Mouse (Mus musculus) MEL (cell line): ENCODE results near the gene Slco3a1. TPM values are rescaled to one million over a fixed set of nuclear protein-coding genes. Genes with fewer than 3 reads are reported as not detected.

Experiments
- DNase-seq: peaks from one replicate; pipeline ENCODE4 v3.0.0; 2011; ENCODE audit warnings: low read depth, low spot score
- H3K27ac ChIP-seq: 2 replicates; pipeline ENCODE4 v1.5.1; 2012; ENCODE audit warnings: low read depth, mild to moderate bottlenecking, control low read depth, low read length, moderate library complexity; ENCODE audit not compliant: control insufficient read depth
- H3K27me3 ChIP-seq, 2 experiments: fragments of 150-350 bp in 1 of 2; sonication (generic) in 1 of 2; 2 replicates each; pipeline ENCODE4 v1.6.1; 2012; ENCODE audit warnings: low read length in 2 of 2, mild to moderate bottlenecking in 2 of 2, improper control_type of control experiment in 1 of 2, moderate library complexity in 1 of 2; ENCODE audit not compliant: insufficient read depth in 2 of 2, control insufficient read depth in 1 of 2
- H3K36me3 ChIP-seq, 2 experiments: 2 replicates each; pipeline ENCODE4 v1.6.1; 2012 to 2014; ENCODE audit warnings: low read length in 2 of 2, improper control_type of control experiment in 1 of 2, inconsistent platforms in 1 of 2, mild to moderate bottlenecking in 1 of 2; ENCODE audit not compliant: insufficient read depth in 2 of 2, control insufficient read depth in 1 of 2
- H3K4me1 ChIP-seq, 2 experiments: fragments of 150-350 bp in 1 of 2; sonication (generic) in 1 of 2; 2 replicates each; pipeline ENCODE4 v1.6.1; 2012; ENCODE audit warnings: low read length in 2 of 2, improper control_type of control experiment in 1 of 2, mild to moderate bottlenecking in 1 of 2; ENCODE audit not compliant: insufficient read depth in 2 of 2, control insufficient read depth in 1 of 2
- H3K4me3 ChIP-seq, 2 experiments: fragments of 150-350 bp in 1 of 2; sonication (generic) in 1 of 2; 2 replicates each; pipeline ENCODE4 v1.5.1; 2012; ENCODE audit warnings: low read depth in 2 of 2, low read length in 2 of 2, mild to moderate bottlenecking in 2 of 2, moderate library complexity in 2 of 2, control low read depth in 1 of 2, improper control_type of control experiment in 1 of 2; ENCODE audit not compliant: control insufficient read depth in 1 of 2, insufficient read depth in 1 of 2
- H3K79me2 ChIP-seq: 2 replicates; pipeline ENCODE4 v1.6.1; 2012; ENCODE audit warnings: mild to moderate bottlenecking, low read length, moderate library complexity; ENCODE audit not compliant: control insufficient read depth, poor library complexity, insufficient read depth
- H3K9ac ChIP-seq: 2 replicates; pipeline ENCODE4 v1.6.1; 2012; ENCODE audit warnings: low read depth, mild to moderate bottlenecking, control low read depth, low read length, moderate library complexity; ENCODE audit not compliant: control insufficient read depth, poor library complexity, severe bottlenecking
- H3K9me3 ChIP-seq: fragments of 150-350 bp; sonication (generic); replicated peaks from 2 replicates; pipeline ENCODE4 v1.6.1; 2012; ENCODE audit warnings: mild to moderate bottlenecking, low read length, improper control_type of control experiment, moderate library complexity; ENCODE audit not compliant: insufficient read depth
- BHLHE40 ChIP-seq: IDR thresholded peaks from 2 replicates; pipeline ENCODE4 v1.6.1; 2012; ENCODE audit warnings: low read depth, mild to moderate bottlenecking, inconsistent platforms, low read length, improper control_type of control experiment, borderline replicate concordance
- CHD1 ChIP-seq: IDR thresholded peaks from 2 replicates; pipeline ENCODE4 v1.6.1; 2012; ENCODE audit warnings: low read depth, mild to moderate bottlenecking, inconsistent platforms, low read length, improper control_type of control experiment
- ELF1 ChIP-seq: IDR thresholded peaks from 2 replicates; pipeline ENCODE4 v1.6.1; 2014; ENCODE audit warnings: low read depth, mild to moderate bottlenecking, inconsistent platforms, low read length, improper control_type of control experiment, moderate library complexity
- EP300 ChIP-seq, 2 experiments: IDR thresholded peaks; 2 replicates each; pipeline ENCODE4 v1.6.1; 2011; ENCODE audit warnings: improper control_type of control experiment in 2 of 2, low read length in 2 of 2, low read depth in 1 of 2, mild to moderate bottlenecking in 1 of 2
- ETS1 ChIP-seq: IDR thresholded peaks from 2 replicates; pipeline ENCODE4 v1.6.1; 2012; ENCODE audit warnings: low read depth, mild to moderate bottlenecking, inconsistent platforms, low read length, improper control_type of control experiment, moderate library complexity
- GATA1 ChIP-seq: IDR thresholded peaks from 2 replicates; pipeline ENCODE4 v1.6.1; 2011; ENCODE audit warnings: low read depth, low read length, improper control_type of control experiment
- JUND ChIP-seq: IDR thresholded peaks from 2 replicates; pipeline ENCODE4 v1.6.1; 2011; ENCODE audit warnings: low read depth, mild to moderate bottlenecking, improper control_type of control experiment, low read length
- MAX ChIP-seq: IDR thresholded peaks from 2 replicates; pipeline ENCODE4 v1.6.1; 2011; ENCODE audit warnings: low read length, improper control_type of control experiment
- MAZ ChIP-seq: IDR thresholded peaks from 2 replicates; pipeline ENCODE4 v1.6.1; 2012; ENCODE audit warnings: low read depth, mild to moderate bottlenecking, inconsistent platforms, low read length, improper control_type of control experiment
- MXI1 ChIP-seq: IDR thresholded peaks from 2 replicates; pipeline ENCODE4 v1.6.1; 2011; ENCODE audit warnings: mild to moderate bottlenecking, low read depth, low read length, improper control_type of control experiment
- MYB ChIP-seq: IDR thresholded peaks from 2 replicates; pipeline ENCODE4 v1.6.1; 2011; ENCODE audit warnings: mild to moderate bottlenecking, low read depth, low read length, improper control_type of control experiment
- MYC ChIP-seq: IDR thresholded peaks from 2 replicates; pipeline ENCODE4 v1.6.1; 2011; ENCODE audit warnings: low read depth, mild to moderate bottlenecking, low read length, improper control_type of control experiment, moderate library complexity
- NRF1 ChIP-seq: IDR thresholded peaks from 2 replicates; pipeline ENCODE4 v1.6.1; 2014; ENCODE audit warnings: low read depth, mild to moderate bottlenecking, inconsistent platforms, low read length, improper control_type of control experiment, moderate library complexity; ENCODE audit not compliant: poor library complexity, insufficient read depth, severe bottlenecking
- POLR2AphosphoS5 ChIP-seq: IDR thresholded peaks from 2 replicates; pipeline ENCODE4 v1.6.1; 2012; ENCODE audit warnings: low read depth, borderline replicate concordance, mild to moderate bottlenecking, inconsistent platforms, low read length, moderate library complexity, mixed read lengths
- RAD21 ChIP-seq: IDR thresholded peaks from 2 replicates; pipeline ENCODE4 v1.6.1; 2011; ENCODE audit warnings: mild to moderate bottlenecking, low read depth, low read length, improper control_type of control experiment
- RCOR1 ChIP-seq: IDR thresholded peaks from 2 replicates; pipeline ENCODE4 v1.6.1; 2012; ENCODE audit warnings: low read depth, mild to moderate bottlenecking, inconsistent platforms, low read length, improper control_type of control experiment
- SMC3 ChIP-seq: IDR thresholded peaks from 2 replicates; pipeline ENCODE4 v1.6.1; 2011; ENCODE audit warnings: low read depth, low read length, improper control_type of control experiment
- TBP ChIP-seq: IDR thresholded peaks from 2 replicates; pipeline ENCODE4 v1.8.0; 2011; ENCODE audit warnings: low read depth, low read length, improper control_type of control experiment
- TCF12 ChIP-seq: IDR thresholded peaks from 2 replicates; pipeline ENCODE4 v1.6.1; 2014; ENCODE audit warnings: low read depth, mild to moderate bottlenecking, inconsistent platforms, low read length, improper control_type of control experiment, moderate library complexity
- UBTF ChIP-seq: IDR thresholded peaks from 2 replicates; pipeline ENCODE4 v1.6.1; 2012; ENCODE audit warnings: low read depth, mild to moderate bottlenecking, inconsistent platforms, low read length, improper control_type of control experiment, moderate library complexity, borderline replicate concordance; ENCODE audit not compliant: insufficient read depth
- ZKSCAN1 ChIP-seq: IDR thresholded peaks from 2 replicates; pipeline ENCODE4 v1.6.1; 2012; ENCODE audit warnings: low read depth, mild to moderate bottlenecking, inconsistent platforms, low read length, improper control_type of control experiment, moderate library complexity
- ZMIZ1 ChIP-seq: IDR thresholded peaks from 2 replicates; pipeline ENCODE4 v1.6.1; 2012; ENCODE audit warnings: low read depth, mild to moderate bottlenecking, inconsistent platforms, low read length, improper control_type of control experiment, moderate library complexity
- ZNF384 ChIP-seq: IDR thresholded peaks from 2 replicates; pipeline ENCODE4 v1.6.1; 2012; ENCODE audit warnings: low read depth, mild to moderate bottlenecking, inconsistent platforms, low read length, improper control_type of control experiment
- polyA plus RNA-seq, 2 experiments: library from polyadenylated mRNA; stranded (reverse) in 1 of 2; unstranded in 1 of 2; fragments of >175 nt in 1 of 2; fragments of >200 nt in 1 of 2; gene quantifications; 2 replicates each; pipeline versions ENCODE4 v1.2.1 to v1.2.4; 2012; ENCODE audit warnings: low replicate concordance in 2 of 2, low read depth in 1 of 2; ENCODE audit not compliant: insufficient read length in 2 of 2, insufficient read depth in 1 of 2, missing spikeins in 1 of 2
- total RNA-seq: library from RNA; depleted of rRNA; stranded (reverse); fragments of 300-350 nt; gene quantifications from 2 replicates; pipeline ENCODE4 v1.2.3, GENCODE M21; 2012

Slco3a1 gene
- total and polyA plus RNA-seq, 3 experiments: 17.6 to 20.9 TPM; not detected in 1

DNA sequence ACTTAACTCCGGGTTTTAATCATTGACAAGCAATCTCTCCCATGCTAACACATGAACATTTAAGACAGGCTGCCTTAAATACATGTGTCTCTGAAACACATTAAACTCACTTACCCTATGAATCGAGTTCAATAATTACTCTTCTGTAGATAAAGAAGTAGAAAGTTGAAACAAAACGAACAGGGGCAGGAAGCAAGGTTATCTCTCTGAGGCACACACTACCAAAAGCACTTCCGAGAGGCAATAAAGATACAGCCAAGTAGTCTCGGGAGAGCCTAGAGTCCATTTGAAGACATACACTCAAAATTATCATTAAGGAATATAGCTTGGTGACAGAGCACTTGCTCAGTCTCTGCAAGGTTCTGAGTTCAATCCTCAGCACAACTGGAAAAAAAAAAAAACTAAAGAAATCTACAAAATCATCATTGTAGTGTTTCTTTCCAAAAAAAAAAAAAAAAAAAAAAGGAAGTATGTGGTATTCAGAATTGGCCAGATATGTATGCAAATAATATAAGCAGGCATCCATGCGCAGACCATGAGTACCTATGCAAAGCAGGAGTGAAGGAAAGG lies 5.5 kb downstream of the Slco3a1 start (continued):
- TF ChIP-seq JUND (0 out of 2 replicates have a peak, but pooled peaks have one; percentile 36), MYC (0 out of 2 replicates have a peak, but pooled peaks have one; percentile 61), ELF1 (peak; percentile 26; the same call in 1 of the 2 replicates), MXI1 (no peak; the same call in 1 of the 2 replicates), BHLHE40 (peak; percentile 46; the same call in 1 of the 2 replicates), POLR2AphosphoS5 (no peak), RCOR1 (peak; percentile 57), NRF1 (peak; percentile 44; the same call in 1 of the 2 replicates), MAZ (no peak), GATA1 (peak; percentile 95)

DNA sequence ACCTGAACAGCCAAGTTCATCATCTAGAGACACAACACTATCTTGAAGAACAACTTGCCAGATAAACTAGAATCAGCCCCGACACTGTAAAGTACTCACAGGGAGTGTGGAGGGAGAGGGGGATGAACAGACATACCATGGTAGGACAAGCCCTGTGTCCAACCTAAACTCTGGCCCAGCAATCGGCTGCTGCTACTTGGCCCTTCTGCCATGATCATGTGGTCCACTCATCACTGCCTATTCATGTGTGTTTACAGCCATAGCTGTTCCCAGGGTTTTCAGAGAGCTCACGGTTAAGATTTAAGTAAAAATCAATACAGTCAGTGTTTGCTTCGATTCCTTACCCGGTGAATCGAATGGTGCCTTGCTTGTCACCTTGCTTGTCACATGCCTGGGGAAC lies 7.9 kb downstream of the Slco3a1 start:
- no peak overlapping the region for H3K27ac ChIP-seq
- H3K27me3 ChIP-seq: no peaks in the 10 kb centered on the region
- no peak overlapping the region for H3K9ac ChIP-seq
- no peaks in the 10 kb centered on the region for H3K9me3 ChIP-seq
- TF ChIP-seq MYB (no peak), ZMIZ1 (no peak), EP300 (IDR thresholded peaks at IDR 0.05; ENCODE audit: low read depth in 1 of 2, low read length in 2 of 2) (no peak), NRF1 (no peak), SMC3 (no peak), TBP (no peak), UBTF (no peak), ZNF384 (no peak), RAD21 (no peak), CHD1 (no peak), MAX (no peak), TCF12 (no peak), ETS1 (no peak), ZKSCAN1 (no peak), MAZ (no peak)
- DNase-seq: no peak
- peaks cover 16 to 35% of the 10 kb centered on the region in 2 experiments for H3K4me1 ChIP-seq
- peaks cover 0 to 31% of the 10 kb centered on the region in 2 experiments for H3K36me3 ChIP-seq
- no peak overlapping the region for H3K4me3 ChIP-seq
- peaks cover 24% of the 10 kb centered on the region for H3K79me2 ChIP-seq
